Mouse (Mus musculus) layer of hippocampus, adult 11-12 months (tissue): ENCODE data around the gene Espl1.

Experiments used
- DNase-seq: peaks from one replicate; pipeline ENCODE4 v3.0.0; 2022; ENCODE audit warnings: low spot score

Espl1 gene

GRCm38 (mm10) chr15:102295633-102296367, at the start of gene Espl1:
Gene Espl1 (plus strand): TSS chr15:102296266.
- DNase-seq = peak; percentile 94

- peak; percentile 90 for DNase-seq
These were observed 49.2 kb upstream of the Espl1 start for GRCm38 (mm10) chr15:102246866-102247251.

GRCm38 (mm10) chr15:102247252-102248130, 48.6 kb upstream of the Espl1 start:
- DNase-seq = peak; percentile 51

- DNase-seq = no peak
These were observed 47.8 kb upstream of the Espl1 start for GRCm38 (mm10) chr15:102248131-102248811.

GRCm38 (mm10) chr15:102248812-102249191, 47.3 kb upstream of the Espl1 start:
- DNase-seq = no peak

- DNase-seq = no peak
These were observed 46.8 kb upstream of the Espl1 start for GRCm38 (mm10) chr15:102249251-102249691.

- no peak for DNase-seq
These were observed 46.1 kb upstream of the Espl1 start for GRCm38 (mm10) chr15:102249967-102250366.

- DNase-seq = no peak
These were observed 45.5 kb upstream of the Espl1 start for GRCm38 (mm10) chr15:102250521-102250920.

GRCm38 (mm10) chr15:102255547-102256255, 40.4 kb upstream of the Espl1 start:
- no peak for DNase-seq

- no peak for DNase-seq
These were observed 39.5 kb upstream of the Espl1 start for GRCm38 (mm10) chr15:102256431-102257201.

- DNase-seq = peak; percentile 36
These were observed 38.6 kb upstream of the Espl1 start, which contains the start of gene Rarg for GRCm38 (mm10) chr15:102257202-102258075. Gene Rarg (minus strand): TSS chr15:102257517.

- no peak for DNase-seq
These were observed 38.0 kb upstream of the Espl1 start for GRCm38 (mm10) chr15:102258076-102258470.

- DNase-seq = no peak
These were observed 37.3 kb upstream of the Espl1 start for GRCm38 (mm10) chr15:102258581-102259253.

- no peak for DNase-seq
These were observed 33.5 kb upstream of the Espl1 start for GRCm38 (mm10) chr15:102262582-102262981.

- no peak for DNase-seq
These were observed 33.0 kb upstream of the Espl1 start for GRCm38 (mm10) chr15:102263037-102263436.

GRCm38 (mm10) chr15:102265548-102265947, 30.5 kb upstream of the Espl1 start:
- DNase-seq = no peak

GRCm38 (mm10) chr15:102270274-102270960, 25.6 kb upstream of the Espl1 start, which contains the start of gene Gm9918:
Gene Gm9918 (plus strand): TSS chr15:102270563.
- DNase-seq = no peak

GRCm38 (mm10) chr15:102271441-102271840, 24.6 kb upstream of the Espl1 start:
- no peak for DNase-seq
